Mouse (Mus musculus) erythroblast, embryonic 14.5 days (primary cell): Measurements from ENCODE around the gene 1110008P14Rik. TPM values are rescaled to one million over a fixed set of nuclear protein-coding genes. Genes with fewer than 3 reads are reported as not detected.

Experiments
- H3K27me3 ChIP-seq: 2 replicates; pipeline ENCODE4 v1.6.1; 2012; ENCODE audit warnings: inconsistent platforms; ENCODE audit not compliant: control insufficient read depth
- H3K36me3 ChIP-seq: 2 replicates; pipeline ENCODE4 v1.6.1; 2012; ENCODE audit warnings: mild to moderate bottlenecking, inconsistent platforms; ENCODE audit not compliant: control insufficient read depth
- H3K4me1 ChIP-seq: 2 replicates; pipeline ENCODE4 v1.6.1; 2012; ENCODE audit warnings: inconsistent platforms; ENCODE audit not compliant: control insufficient read depth
- H3K4me3 ChIP-seq: replicated peaks from 2 replicates; pipeline ENCODE3; 2012; ENCODE audit warnings: moderate library complexity, mild to moderate bottlenecking, inconsistent platforms
- H3K9me3 ChIP-seq: 2 replicates; pipeline ENCODE4 v1.6.1; 2012; ENCODE audit warnings: low read length, inconsistent platforms, mixed read lengths; ENCODE audit not compliant: control insufficient read depth
- GATA1 ChIP-seq: IDR thresholded peaks from 2 replicates; pipeline ENCODE4 v1.6.1; 2012; ENCODE audit warnings: low read length, inconsistent platforms, mixed read lengths
- TAL1 ChIP-seq: IDR thresholded peaks from 3 replicates; pipeline ENCODE4 v1.6.1; 2012; ENCODE audit warnings: low read length, inconsistent platforms, mixed read lengths
- polyA plus RNA-seq: library from polyadenylated mRNA; stranded (reverse); fragments of >175 nt; gene quantifications from 2 replicates; pipeline ENCODE4 v1.2.3, GENCODE M21; 2012

Gene 1110008P14Rik
- polyA plus RNA-seq, 1 experiment: 38.6 TPM

DNA sequence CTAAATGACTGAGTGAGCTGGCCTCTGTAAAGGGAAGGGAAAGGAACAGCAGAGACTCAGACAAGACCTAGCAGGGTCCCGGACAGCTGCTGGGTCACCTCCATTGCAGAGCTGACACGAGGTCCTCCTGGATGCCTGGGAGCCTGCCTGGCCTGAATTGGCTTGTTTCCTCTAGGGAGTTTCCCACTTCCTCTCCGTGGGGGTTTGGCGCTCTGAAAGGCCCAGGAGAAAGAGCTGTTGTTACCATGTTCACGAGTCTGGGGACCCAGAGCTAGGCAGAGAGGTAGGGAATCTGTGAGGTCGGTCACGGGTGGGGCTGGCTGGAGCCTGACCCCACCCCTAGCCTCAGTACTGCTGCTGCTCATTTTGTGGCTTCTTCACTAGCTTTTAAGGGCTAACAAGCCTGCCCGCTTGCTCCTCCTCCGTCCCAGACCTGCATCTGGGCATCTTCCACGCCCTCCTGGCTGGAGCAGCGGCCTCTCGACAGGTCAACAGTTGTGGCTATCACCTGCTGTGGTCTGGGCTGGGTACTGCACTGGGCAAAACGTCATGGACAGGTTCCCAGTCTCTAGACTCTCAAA, 31.2 kb downstream of the 1110008P14Rik start:
- TF ChIP-seq GATA1 (no peak), TAL1 (no peak)
- no peak overlapping the region for H3K4me3 ChIP-seq
- no peaks in the 10 kb centered on the region for H3K9me3 ChIP-seq
- H3K36me3 ChIP-seq: no peaks in the 10 kb centered on the region
- peaks cover 15% of the 10 kb centered on the region for H3K4me1 ChIP-seq
- peaks cover 55% of the 10 kb centered on the region for H3K27me3 ChIP-seq

DNA sequence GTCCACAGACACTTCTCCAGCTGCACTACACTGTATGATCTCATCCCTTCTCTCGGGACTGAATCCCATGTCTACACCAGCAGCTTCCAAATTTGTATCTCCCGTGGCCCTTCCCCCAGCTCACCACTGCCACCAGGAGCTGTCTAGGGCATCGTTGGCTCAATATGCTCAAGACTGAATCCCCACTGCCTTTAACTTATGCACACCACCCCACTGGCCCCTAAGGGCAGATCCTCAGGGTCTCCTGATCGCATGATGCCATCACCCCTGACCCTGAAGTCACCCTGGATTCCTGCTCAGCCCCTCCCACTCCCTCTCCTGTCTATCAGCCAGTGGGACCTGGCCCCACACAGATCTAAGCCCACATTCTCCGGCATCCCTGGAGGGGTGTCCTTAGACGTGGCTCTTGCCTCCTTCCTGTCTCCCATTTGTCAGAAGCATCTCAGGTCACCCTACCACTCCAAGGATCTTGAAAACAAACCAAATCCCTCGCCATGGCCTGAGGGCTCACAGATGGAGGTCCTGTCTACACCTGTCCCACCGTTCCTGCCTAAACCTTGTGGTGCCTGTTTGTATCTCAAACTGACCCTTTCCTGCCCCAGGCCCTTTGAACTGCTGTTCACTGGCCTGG, 32.0 kb downstream of the 1110008P14Rik start:
- no peaks in the 10 kb centered on the region for H3K9me3 ChIP-seq
- H3K4me3 ChIP-seq: no peak overlapping the region
- H3K27me3 ChIP-seq: peaks cover 57% of the 10 kb centered on the region
- no peaks in the 10 kb centered on the region for H3K36me3 ChIP-seq
- peaks cover 15% of the 10 kb centered on the region for H3K4me1 ChIP-seq
- TF ChIP-seq TAL1 (no peak), GATA1 (no peak)

DNA sequence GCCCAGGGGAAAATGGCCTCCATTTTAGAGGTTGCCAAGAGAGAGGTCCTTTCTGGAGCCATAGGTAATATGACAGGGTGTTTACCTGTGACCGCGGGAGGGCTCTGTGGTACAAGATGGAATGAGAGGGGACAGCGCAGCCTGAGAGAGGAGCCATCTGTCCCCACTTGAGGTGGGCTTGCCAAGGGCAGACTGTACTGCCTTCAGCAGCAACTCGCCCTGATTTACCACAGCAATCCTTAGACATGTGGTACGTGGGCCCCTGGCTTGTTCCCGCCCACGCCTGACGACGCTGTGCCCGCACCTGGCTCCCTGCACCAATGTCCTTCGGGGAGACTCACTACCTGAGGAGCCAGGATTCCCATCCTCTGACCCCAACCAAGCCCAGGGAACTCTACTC, 33.4 kb downstream of the 1110008P14Rik start:
- Histone ChIP-seq H3K27me3 (peaks cover 55% of the 10 kb centered on the region), H3K36me3 (no peaks in the 10 kb centered on the region), H3K4me3 (no peak overlapping the region), H3K9me3 (no peaks in the 10 kb centered on the region), H3K4me1 (peaks cover 8% of the 10 kb centered on the region)
- TF ChIP-seq GATA1 (no peak), TAL1 (no peak)

DNA sequence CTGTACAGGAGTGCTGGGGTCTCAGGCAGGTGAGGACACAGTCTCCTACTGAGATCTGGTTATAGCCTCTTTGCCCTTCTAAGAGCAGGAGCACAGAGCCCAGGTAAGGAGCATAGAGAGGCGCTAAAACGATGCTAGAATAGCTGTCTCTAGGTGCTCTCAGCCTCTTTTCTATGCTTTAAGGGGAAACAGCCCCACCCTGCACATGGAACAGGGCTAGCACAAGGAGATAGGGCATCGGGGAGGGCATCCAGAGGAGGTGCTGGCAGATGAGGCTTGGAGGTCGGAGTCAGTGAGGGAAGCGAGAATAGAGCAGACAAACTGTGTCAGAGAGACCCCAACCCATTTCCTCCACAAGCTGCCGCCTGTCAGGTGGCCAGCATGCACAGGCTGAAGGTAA, 34.7 kb downstream of the 1110008P14Rik start:
- TF ChIP-seq TAL1 (no peak), GATA1 (no peak)
- peaks cover 42% of the 10 kb centered on the region for H3K27me3 ChIP-seq
- H3K4me3 ChIP-seq: no peak overlapping the region
- H3K4me1 ChIP-seq: no peaks in the 10 kb centered on the region
- no peaks in the 10 kb centered on the region for H3K9me3 ChIP-seq
- no peaks in the 10 kb centered on the region for H3K36me3 ChIP-seq

DNA sequence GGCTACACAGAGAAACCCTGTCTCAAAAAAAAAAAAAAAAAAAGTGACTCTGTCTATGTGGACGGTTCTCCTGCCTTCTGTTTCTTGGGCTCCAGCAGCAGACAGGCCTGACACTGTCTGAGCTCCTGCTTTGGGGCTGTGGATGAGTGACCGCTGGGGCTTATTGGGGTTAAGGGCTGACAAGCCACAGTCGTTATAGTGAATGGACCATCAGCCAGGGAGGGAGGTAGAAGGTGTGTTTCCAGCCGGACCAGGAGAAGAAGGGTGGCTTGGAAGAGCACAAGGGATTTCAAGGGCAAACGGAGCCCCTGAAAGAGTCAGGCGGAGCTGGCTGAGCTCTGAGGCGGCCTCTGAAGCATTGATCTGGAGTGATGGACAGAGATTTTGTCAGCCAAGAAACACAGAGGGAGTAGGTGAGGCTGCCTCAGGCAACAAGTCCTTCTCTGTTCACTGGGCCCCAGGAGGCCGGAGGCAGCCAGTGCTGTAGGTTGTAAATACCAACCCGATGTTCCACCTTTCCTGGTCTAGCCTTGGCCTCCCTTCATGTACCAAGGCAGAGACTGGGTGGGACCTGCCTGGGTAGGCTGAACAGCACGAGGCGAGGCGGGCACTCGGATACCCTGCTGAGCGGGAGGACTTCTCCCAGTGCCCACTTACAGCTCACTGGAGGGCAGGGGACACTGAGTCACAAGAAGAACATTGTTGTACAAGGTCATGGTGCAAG, 37.0 kb downstream of the 1110008P14Rik start:
- no peaks in the 10 kb centered on the region for H3K9me3 ChIP-seq
- no peak overlapping the region for H3K4me3 ChIP-seq
- H3K4me1 ChIP-seq: no peaks in the 10 kb centered on the region
- TF ChIP-seq GATA1 (no peak), TAL1 (no peak)
- H3K27me3 ChIP-seq: peaks cover 22% of the 10 kb centered on the region
- no peaks in the 10 kb centered on the region for H3K36me3 ChIP-seq

DNA sequence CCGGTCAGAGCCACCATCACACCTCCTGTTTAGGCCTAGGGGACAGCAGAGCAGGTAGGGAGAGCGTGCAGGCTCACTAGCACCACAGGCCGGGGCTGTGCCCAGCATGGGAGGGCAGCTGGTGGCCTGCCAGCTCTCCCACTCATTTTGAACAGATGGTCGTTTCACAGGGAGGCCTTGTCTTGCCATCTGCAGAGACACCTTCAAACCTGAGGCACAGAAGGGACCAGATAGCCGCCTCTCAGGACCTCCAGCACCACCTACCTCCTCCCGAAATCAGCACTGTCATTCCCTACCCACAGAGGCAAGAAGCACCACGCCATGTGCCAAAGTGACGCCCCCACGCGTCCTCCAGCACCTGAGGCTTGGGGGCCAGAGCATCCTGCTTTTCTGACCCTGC, 37.7 kb downstream of the 1110008P14Rik start:
- H3K4me1 ChIP-seq: no peaks in the 10 kb centered on the region
- peaks cover 15% of the 10 kb centered on the region for H3K27me3 ChIP-seq
- no peak for TF ChIP-seq GATA1
- TF ChIP-seq TAL1: no peak
- no peak overlapping the region for H3K4me3 ChIP-seq
- H3K36me3 ChIP-seq: no peaks in the 10 kb centered on the region
- no peaks in the 10 kb centered on the region for H3K9me3 ChIP-seq

DNA sequence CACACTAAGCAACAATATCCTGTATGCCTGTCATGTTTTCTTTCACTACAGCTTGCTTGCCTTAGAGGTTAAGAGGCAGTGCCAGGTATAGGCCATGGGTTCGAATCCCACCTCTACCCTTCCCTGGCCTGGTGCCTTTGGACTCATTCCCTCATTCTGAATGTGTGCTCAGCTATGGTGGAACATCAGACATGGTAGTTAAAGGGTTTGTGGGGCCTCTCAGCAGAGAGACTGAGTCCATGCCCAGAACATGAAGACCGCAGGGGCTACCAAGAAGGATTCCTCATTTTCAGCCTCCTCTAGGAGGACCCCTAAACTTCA, 38.4 kb downstream of the 1110008P14Rik start:
- Histone ChIP-seq H3K27me3 (peaks cover 9% of the 10 kb centered on the region), H3K36me3 (no peaks in the 10 kb centered on the region), H3K4me1 (no peaks in the 10 kb centered on the region), H3K4me3 (no peak overlapping the region), H3K9me3 (no peaks in the 10 kb centered on the region)
- TF ChIP-seq GATA1 (no peak), TAL1 (no peak)

DNA sequence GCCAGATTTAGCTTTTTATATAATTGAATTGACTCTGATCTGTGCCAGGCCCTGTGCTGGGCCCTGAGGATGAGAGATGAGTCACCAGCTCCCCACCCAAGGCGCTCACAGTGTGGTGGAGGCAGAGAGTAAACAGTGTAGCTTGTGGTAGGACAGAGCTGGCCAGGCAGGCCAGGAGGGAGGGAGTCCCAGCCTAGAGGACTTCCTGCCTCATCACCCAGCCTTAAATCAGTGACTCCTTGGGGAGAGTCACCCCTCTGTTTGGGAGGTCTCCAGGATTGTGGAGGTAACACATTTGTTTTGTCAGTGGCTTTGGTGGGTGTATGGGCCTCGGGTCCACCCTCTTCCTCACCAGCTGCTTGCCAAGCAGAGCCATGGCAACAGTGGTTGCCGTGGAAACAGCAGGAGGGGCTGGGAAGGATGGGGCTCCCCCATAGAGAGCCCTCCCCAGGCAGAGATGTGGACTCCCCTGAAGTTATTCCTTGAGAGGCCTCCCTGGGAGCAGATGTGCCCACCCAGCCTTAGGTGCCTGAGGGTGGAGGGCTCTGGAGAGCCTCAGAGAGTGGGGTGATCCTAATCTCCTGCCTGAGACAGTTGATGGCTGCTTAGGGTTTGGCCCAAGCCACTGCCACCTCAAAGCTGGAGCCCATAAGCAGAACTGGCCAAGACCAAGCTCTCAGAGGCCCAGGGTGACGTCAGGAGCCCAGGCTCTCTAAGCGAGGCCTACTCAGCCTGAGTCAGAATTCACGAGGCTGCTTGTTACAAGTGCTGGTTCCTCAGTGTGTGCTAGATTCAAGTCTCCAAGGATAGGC, 39.0 kb downstream of the 1110008P14Rik start:
- TF ChIP-seq TAL1: no peak
- no peak for TF ChIP-seq GATA1
- peaks cover 7% of the 10 kb centered on the region for H3K27me3 ChIP-seq
- no peaks in the 10 kb centered on the region for H3K4me1 ChIP-seq
- H3K9me3 ChIP-seq: no peaks in the 10 kb centered on the region
- H3K36me3 ChIP-seq: no peaks in the 10 kb centered on the region
- H3K4me3 ChIP-seq: no peak overlapping the region

DNA sequence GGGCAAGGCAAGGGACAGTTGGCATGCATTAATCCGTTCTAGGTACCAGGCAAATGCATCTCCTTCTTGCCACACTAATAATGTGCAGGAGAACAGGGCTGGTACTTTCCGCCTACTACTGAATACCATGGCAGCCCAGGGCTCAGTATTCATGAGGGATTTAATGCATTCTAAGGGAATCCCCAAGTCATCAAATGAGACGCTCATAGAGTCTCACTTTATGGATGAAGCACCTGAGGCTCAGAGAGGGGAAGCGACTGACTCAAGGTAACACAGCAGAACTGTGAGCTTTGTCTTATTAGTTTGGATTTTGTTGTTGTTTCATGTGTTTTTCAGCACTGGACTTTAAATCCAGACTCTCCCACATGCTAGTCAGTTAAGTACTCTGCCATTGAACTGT, 39.7 kb downstream of the 1110008P14Rik start:
- no peak overlapping the region for H3K4me3 ChIP-seq
- H3K4me1 ChIP-seq: no peaks in the 10 kb centered on the region
- peaks cover 9% of the 10 kb centered on the region for H3K27me3 ChIP-seq
- H3K9me3 ChIP-seq: no peaks in the 10 kb centered on the region
- H3K36me3 ChIP-seq: no peaks in the 10 kb centered on the region
- TF ChIP-seq TAL1 (no peak), GATA1 (no peak)
